Mouse (Mus musculus): ENCODE results near the gene Zfp655. TPM values are rescaled to one million over a fixed set of nuclear protein-coding genes. Genes with fewer than 3 reads are reported as not detected.

Gene Zfp655
- 100 to 1,000 TPM; 103 to 118 TPM for total RNA-seq (2023)

DNA sequence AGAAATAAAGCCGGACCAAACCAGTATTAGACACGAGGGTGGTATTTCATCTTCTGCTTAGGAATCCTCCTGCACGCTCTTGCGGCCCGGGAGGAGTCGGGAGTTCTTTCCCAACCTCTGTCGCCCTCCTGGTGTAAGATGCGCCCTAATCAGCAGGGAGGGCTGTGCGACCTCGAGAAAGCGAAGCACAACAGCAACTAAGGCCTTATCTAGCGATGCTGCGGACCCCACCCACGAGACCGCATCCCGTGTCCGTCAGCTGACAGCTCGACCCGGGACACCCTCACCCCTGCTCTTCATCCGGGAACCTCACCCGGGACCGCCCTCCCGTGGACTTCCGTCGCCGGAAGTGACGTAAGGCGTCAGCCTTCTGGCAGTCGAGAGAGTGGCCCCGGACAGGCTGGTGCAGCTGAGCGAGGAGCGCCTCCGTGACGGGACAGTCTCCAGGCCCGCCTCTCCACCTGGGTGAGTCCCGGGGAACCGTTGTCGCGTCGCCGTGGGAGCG is at the start of gene Zfp655:
TSS of gene Zfp655 (plus strand) at position 349 of the 505 bp plus-strand sequence.

DNA sequence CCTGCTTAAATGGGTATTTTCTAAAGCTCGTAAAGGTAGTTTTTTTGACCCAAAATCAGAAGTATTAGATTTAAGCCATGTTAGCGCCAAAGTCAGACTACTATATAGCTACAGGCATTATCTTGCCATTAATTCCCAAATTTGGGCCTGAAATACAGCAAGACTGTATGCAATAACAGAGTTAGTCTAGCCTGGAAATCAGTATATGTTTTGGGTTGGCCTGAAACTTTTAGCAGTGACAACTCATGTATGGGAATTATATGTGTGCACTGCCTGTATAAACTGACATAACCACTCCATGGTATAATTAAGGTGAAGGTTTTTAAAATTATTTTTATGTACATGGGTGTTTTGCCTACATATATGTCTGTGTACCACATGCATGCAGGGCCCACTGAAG is 39.6 kb upstream of the Zfp655 start, which contains the start of gene Atp5j2:
TSS of gene Atp5j2 (minus strand) at position 101 of the 400 bp plus-strand sequence.

DNA sequence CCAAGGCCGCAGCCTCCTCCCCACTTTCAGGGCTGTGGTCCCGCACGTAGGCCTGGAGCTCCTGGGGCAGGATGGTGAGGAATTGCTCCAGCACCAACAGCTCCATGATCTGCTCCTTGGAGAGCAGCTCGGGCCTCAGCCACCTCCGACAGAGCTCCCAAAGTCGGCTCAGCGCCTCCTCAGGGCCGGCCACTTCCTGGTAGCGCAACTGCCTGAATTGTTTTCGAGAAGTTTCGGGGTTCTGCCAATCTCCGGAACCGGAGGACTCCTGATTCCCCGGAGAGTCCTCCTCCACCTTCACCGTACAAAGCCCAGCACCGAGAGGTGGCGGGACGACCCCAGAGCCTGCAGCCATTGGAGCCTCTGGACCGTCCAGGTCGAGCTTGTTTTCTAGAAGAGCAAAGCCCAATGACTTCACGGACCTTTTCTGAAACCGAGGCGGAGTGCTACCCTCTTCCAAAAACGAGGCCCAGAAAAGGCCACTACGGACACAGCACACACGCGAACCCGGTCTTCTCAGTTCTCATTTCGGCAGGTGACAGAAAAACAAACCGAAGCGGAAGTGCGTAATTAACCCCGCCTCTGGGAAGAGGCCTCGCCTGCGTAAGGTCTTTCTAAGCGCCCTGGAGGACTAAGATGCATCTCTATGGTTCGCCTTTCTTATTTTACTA is 30.1 kb upstream of the Zfp655 start, which contains the start of gene Zkscan14:
TSS of gene Zkscan14 (minus strand) at position 548 of the 671 bp plus-strand sequence.

DNA sequence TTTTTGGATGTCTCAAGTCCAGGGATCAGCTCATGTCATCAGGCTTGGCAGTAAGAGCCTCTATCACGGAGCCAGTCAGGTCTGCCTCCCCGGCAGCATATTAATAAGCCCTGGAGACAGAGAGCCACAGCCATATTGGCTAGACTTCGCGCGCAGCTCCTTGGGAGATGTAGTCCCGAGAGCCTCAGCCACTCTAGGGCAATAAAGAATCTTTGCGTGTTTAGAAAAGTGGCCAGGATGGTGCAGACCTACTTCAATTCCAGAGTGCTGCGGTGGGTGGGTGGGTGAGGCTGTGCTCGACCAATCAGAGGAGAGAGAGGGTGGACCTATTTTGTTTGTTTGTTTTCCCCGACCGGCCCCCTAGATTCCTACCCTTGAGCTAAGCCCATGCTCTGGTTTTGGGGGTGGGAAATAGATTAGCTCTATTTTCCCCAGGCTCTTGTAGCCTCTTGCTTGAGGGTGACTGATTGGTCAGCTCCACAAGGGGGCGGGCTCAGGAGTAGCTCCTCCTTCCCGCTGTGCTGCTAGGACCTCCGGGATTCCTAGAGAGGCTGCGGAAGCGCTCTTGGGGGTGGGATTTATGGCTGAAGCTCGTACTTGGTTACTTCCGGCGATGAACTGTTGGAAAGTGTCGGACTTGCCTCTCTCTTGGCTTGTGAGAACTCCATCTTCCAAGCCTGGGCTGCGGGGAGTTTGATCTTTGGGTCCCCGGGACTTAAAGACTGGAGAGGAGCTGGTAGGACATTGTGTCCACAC is 27.4 kb upstream of the Zfp655 start, which contains the start of gene Zkscan5:
TSS of gene Zkscan5 (plus strand) at position 627 of the 756 bp plus-strand sequence.

DNA sequence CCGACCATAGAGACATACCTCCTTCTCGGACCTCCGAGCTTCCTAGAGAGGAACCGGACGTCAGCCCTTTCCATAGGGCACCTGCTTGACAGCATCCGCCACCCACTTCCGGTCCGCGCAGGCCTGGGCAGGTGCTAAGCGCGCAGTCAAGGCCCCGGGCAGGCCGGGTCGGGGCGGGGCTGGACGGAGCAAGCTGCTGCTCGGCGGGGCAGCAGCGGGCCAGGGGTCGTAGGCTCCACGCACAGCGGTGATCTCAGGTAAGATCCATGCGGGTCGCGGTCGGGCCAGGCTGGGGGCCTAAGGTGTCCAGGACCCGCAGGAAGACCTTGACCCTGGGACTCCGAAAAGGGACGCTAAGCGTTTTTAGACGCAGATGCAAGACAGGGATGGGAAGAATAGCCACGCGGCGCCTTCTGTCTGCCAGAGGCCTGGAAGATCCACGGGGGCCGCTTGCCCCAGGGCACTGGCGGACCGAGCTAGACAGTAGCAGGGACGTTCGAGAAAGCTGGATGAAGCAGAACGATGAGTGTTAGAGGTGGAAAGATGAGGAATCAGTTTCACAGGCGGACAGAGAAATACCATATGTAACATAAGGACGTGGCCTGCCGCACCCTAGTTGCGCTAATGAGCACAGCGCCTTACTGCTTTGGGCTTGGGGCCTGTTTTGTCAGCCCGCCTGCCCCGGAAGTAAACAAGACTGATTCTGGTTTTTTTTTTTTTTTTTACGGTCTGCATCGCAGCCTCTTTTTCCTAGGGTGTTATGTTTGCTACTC is 49.0 kb downstream of the Zfp655 start, which contains the start of gene Zscan25:
TSS of gene Zscan25 (plus strand) at position 130 of the 773 bp plus-strand sequence.

Other genes with a start within 250 kb of the Zfp655 start
- gene Gm4871, start 199.0 kb upstream of the Zfp655 start, total RNA-seq (2023) = not detected
- gene 1700018F24Rik, start 188.7 kb upstream of the Zfp655 start, total RNA-seq (2023) = not detected
- 10 to 100 TPM; 82.2 to 82.9 TPM for gene Arpc1a, start 147.9 kb upstream of the Zfp655 start, total RNA-seq (2023)
- gene Kpna7, start 147.7 kb upstream of the Zfp655 start, total RNA-seq (2023) = not detected
- 1,000 to 10,000 TPM; 1,041 to 1,090 TPM for gene Arpc1b, start 117.5 kb upstream of the Zfp655 start, total RNA-seq (2023)
- 10 to 100 TPM; 31.8 to 52.5 TPM for gene Pdap1, start 91.5 kb upstream of the Zfp655 start, total RNA-seq (2023)
- 100 to 1,000 TPM; 107 to 112 TPM for gene Bud31, start 91.4 kb upstream of the Zfp655 start, total RNA-seq (2023)
- gene Ptcd1, start 64.6 kb upstream of the Zfp655 start, total RNA-seq (2023) = 10 to 100 TPM; 12.3 to 14.1 TPM
- 10 to 100 TPM; 33.2 to 38.2 TPM for gene Cpsf4, start 64.5 kb upstream of the Zfp655 start, total RNA-seq (2023)
- 100 to 1,000 TPM; 111 to 147 TPM for gene Atp5j2, start 39.7 kb upstream of the Zfp655 start, total RNA-seq (2023)
- 10 to 100 TPM; 18.3 to 21.6 TPM for gene Zkscan14, start 29.8 kb upstream of the Zfp655 start, total RNA-seq (2023)
- 1 to 10 TPM; 5.4 to 5.9 TPM for gene Zkscan5, start 27.2 kb upstream of the Zfp655 start, total RNA-seq (2023)
- 10 to 100 TPM; 14.0 to 18.3 TPM for gene Zscan25, start 48.8 kb downstream of the Zfp655 start, total RNA-seq (2023)
- not detected for gene Cyp3a57, start 113.6 kb downstream of the Zfp655 start, total RNA-seq (2023)
- not detected for gene Cyp3a16, start 238.0 kb downstream of the Zfp655 start, total RNA-seq (2023)

Data from monocyte, adult 59 days (primary cell).